In genomic region chr17:50795445-50796095, GRCm38 (mm10) we compare ENCODE assay signal across 8 mouse cellular contexts.
A peak's percentile ranks its signal among the peaks of the same experiment; 100 is the strongest.
DNase-seq lines count a peak whose midpoint lies in the region; ATAC-seq and TF ChIP-seq lines count a peak whose summit lies in the region.

No protein-coding gene starts in this region.

- intact Hi-C loops in heart, postnatal 14 days (cut with DNase I) = loop anchor here (2.0 to 5.0 kb wide), 3 partner anchors 288 to 858 kb away; partner anchors contain the start of gene Plcl2

- TF ChIP-seq CTCF in brain, embryonic 14.5 days (IDR thresholded peaks at IDR 0.05; ENCODE audit: borderline replicate concordance, extremely low read depth, insufficient read depth, insufficient read length) = peak; percentile 83

- no peak overlapping the region for H3K27ac ChIP-seq in neural tube, embryonic 14.5 days (ENCODE audit: low read depth, low read length)

- no peak overlapping the region for H3K4me3 ChIP-seq in neural tube, embryonic 14.5 days (ENCODE audit: low read depth, low read length)

- no peaks in the 10 kb centered on the region for H3K9me3 ChIP-seq in neural tube, embryonic 14.5 days (ENCODE audit: control insufficient read depth, low read length)

- DNase-seq in ES-CJ7 (ENCODE audit: low read depth, low spot score) = peak; percentile 65
- peak; percentile 84 for DNase-seq in brain, embryonic 14.5 days (ENCODE audit: low read depth)
- peak; percentile 45 to 73 for DNase-seq in heart, postnatal 14 days
- peak; percentile 66 for DNase-seq in kidney, postnatal 14 days
- peak; percentile 41 to 62 for DNase-seq in lung, adult 18-20 months
- peak; percentile 76 for DNase-seq in thymus, postnatal 0 days (ENCODE audit: low spot score)

- H3K4me1 ChIP-seq in neural tube, embryonic 14.5 days (ENCODE audit: control insufficient read depth, insufficient read depth, low read length) = no peaks in the 10 kb centered on the region

- no peak overlapping the region for H3K9ac ChIP-seq in neural tube, embryonic 14.5 days (replicated peaks; ENCODE audit: low read depth, low read length)

- no peaks in the 10 kb centered on the region for H3K36me3 ChIP-seq in neural tube, embryonic 14.5 days (ENCODE audit: control insufficient read depth, insufficient read depth, low read length)

- ATAC-seq in erythroid progenitor cell, adult 5-6 weeks (replicated peaks; ENCODE audit: low FRiP score, poor library complexity, severe bottlenecking) = peak; percentile 88
- ATAC-seq in neural tube, embryonic 14.5 days (ENCODE audit: low read depth) = peak; percentile 92

- H3K27me3 ChIP-seq in neural tube, embryonic 14.5 days (ENCODE audit: control insufficient read depth, insufficient read depth, low read length) = no peaks in the 10 kb centered on the region

- no peak overlapping the region for H3K4me2 ChIP-seq in neural tube, embryonic 14.5 days (ENCODE audit: low read depth, low read length)

- no peak for TF ChIP-seq POLR2A in brain, embryonic 14.5 days (IDR thresholded peaks at IDR 0.05; ENCODE audit: borderline replicate concordance, extremely low read depth, insufficient read depth, insufficient read length, poor library complexity, severe bottlenecking)

- WGBS in neural tube, embryonic 14.5 days = 74% methylated on average over 6 of the region's 6 CpGs
